Mouse (Mus musculus) embryonic facial prominence, embryonic 11.5 days (tissue): ENCODE data around the gene Mmp9. TPM values are rescaled to one million over a fixed set of nuclear protein-coding genes. Genes with fewer than 3 reads are reported as not detected.

Experiments
- ATAC-seq: fragments of 200-750 bp; cut with Nextera tagmentation; replicated peaks from 2 replicates; pipeline ENCODE4 v1.8.0; 2017; ENCODE audit warnings: low read depth; ENCODE audit not compliant: insufficient number of reproducible peaks, low FRiP score, low TSS enrichment
- DNase-seq: peaks from one replicate; pipeline ENCODE4 v3.0.0-alpha.2; 2015; ENCODE audit warnings: low spot score
- H3K27ac ChIP-seq: fragments of 300-500 bp; sonication (generic); replicated peaks from 2 replicates; pipeline ENCODE4 v1.5.1; 2014; ENCODE audit warnings: mild to moderate bottlenecking, low read depth, low read length, control low read depth
- H3K27me3 ChIP-seq: fragments of 300-500 bp; sonication (generic); 2 replicates; pipeline ENCODE4 v1.6.1; 2014; ENCODE audit warnings: mild to moderate bottlenecking, low read length, moderate library complexity, mixed read lengths; ENCODE audit not compliant: control insufficient read depth, insufficient read depth
- H3K36me3 ChIP-seq: fragments of 300-500 bp; sonication (generic); replicated peaks from 2 replicates; pipeline ENCODE4 v1.6.1; 2014; ENCODE audit warnings: low read depth, mild to moderate bottlenecking, low read length, moderate library complexity, mixed read lengths; ENCODE audit not compliant: control insufficient read depth, insufficient read depth
- H3K4me1 ChIP-seq: fragments of 300-500 bp; sonication (generic); 2 replicates; pipeline ENCODE4 v1.6.1; 2014; ENCODE audit warnings: low read length, mixed read lengths; ENCODE audit not compliant: control insufficient read depth, insufficient read depth
- H3K4me2 ChIP-seq: fragments of 300-500 bp; sonication (generic); 2 replicates; pipeline ENCODE4 v1.6.1; 2014; ENCODE audit warnings: low read depth, mild to moderate bottlenecking, control low read depth, low read length, moderate library complexity
- H3K4me3 ChIP-seq: fragments of 300-500 bp; sonication (generic); 2 replicates; pipeline ENCODE4 v1.5.1; 2014; ENCODE audit warnings: low read depth, low read length, control low read depth
- H3K9ac ChIP-seq: fragments of 300-500 bp; sonication (generic); replicated peaks from 2 replicates; pipeline ENCODE4 v1.6.1; 2014; ENCODE audit warnings: mild to moderate bottlenecking, control low read depth, low read length
- H3K9me3 ChIP-seq: fragments of 300-500 bp; sonication (generic); replicated peaks from 2 replicates; pipeline ENCODE4 v1.6.1; 2016; ENCODE audit warnings: mild to moderate bottlenecking, low read length, inconsistent platforms, mixed read lengths; ENCODE audit not compliant: control insufficient read depth
- WGBS: fragments of 180-500 bp; shearing (Covaris S2); extraction: QIAGEN DNeasy Blood & Tissue Kit; methylation state at CpG from one replicate; pipeline ENCODE4 v1.1.7; 2014; 5-methylcytosine and 5-hydroxymethylcytosine counted together
- polyA plus RNA-seq: library from polyadenylated mRNA; unstranded; fragments of >200 nt; fragmentation: Nextera tagmentation; extraction: Ambion mirVana; gene quantifications from 2 replicates; pipeline ENCODE4 v1.2.1, GENCODE M21; 2014

Gene Mmp9
- polyA plus RNA-seq, 1 experiment from 2014 or later: 1.6 TPM

- no peaks in the 10 kb centered on the region for H3K36me3 ChIP-seq
- H3K27ac ChIP-seq: no peak overlapping the region
- DNase-seq (no peak), ATAC-seq (no peak)
- whole genome bisulfite sequencing: 70% methylated on average over 5 of the region's 5 CpGs
- H3K9ac ChIP-seq: no peak overlapping the region
- H3K27me3 ChIP-seq: no peaks in the 10 kb centered on the region
- no peak overlapping the region for H3K4me2 ChIP-seq
- H3K9me3 ChIP-seq: no peaks in the 10 kb centered on the region
- H3K4me3 ChIP-seq: no peak overlapping the region
- no peaks in the 10 kb centered on the region for H3K4me1 ChIP-seq
These were observed 23.8 kb upstream of the Mmp9 start for GRCm38 (mm10) chr2:164916820-164917219.

GRCm38 (mm10) chr2:164917371-164917770 is 23.2 kb upstream of the Mmp9 start:
- WGBS: 67% methylated on average over 10 of the region's 10 CpGs
- Histone ChIP-seq H3K27ac (no peak overlapping the region), H3K9ac (no peak overlapping the region), H3K9me3 (no peaks in the 10 kb centered on the region), H3K4me1 (no peaks in the 10 kb centered on the region), H3K27me3 (no peaks in the 10 kb centered on the region), H3K36me3 (no peaks in the 10 kb centered on the region), H3K4me2 (no peak overlapping the region), H3K4me3 (no peak overlapping the region)
- DNase-seq (no peak), ATAC-seq (no peak)

- Histone ChIP-seq H3K27me3 (no peaks in the 10 kb centered on the region), H3K27ac (no peak overlapping the region), H3K9me3 (no peaks in the 10 kb centered on the region), H3K9ac (no peak overlapping the region), H3K36me3 (no peaks in the 10 kb centered on the region), H3K4me2 (no peak overlapping the region), H3K4me1 (no peaks in the 10 kb centered on the region), H3K4me3 (no peak overlapping the region)
- no peak for ATAC-seq
- WGBS: 53% methylated on average over 4 of the region's 5 CpGs
- peak; percentile 60 for DNase-seq
These were observed 22.3 kb upstream of the Mmp9 start for GRCm38 (mm10) chr2:164918325-164918724.

- Histone ChIP-seq H3K4me3 (no peak overlapping the region), H3K4me2 (no peak overlapping the region), H3K9me3 (no peaks in the 10 kb centered on the region), H3K4me1 (no peaks in the 10 kb centered on the region), H3K27ac (no peak overlapping the region), H3K27me3 (no peaks in the 10 kb centered on the region), H3K36me3 (no peaks in the 10 kb centered on the region), H3K9ac (no peak overlapping the region)
- DNase-seq (no peak), ATAC-seq (no peak)
- 63% methylated on average over 6 of the region's 7 CpGs for WGBS
These were observed 18.6 kb upstream of the Mmp9 start for GRCm38 (mm10) chr2:164921984-164922383.

GRCm38 (mm10) chr2:164923291-164923690 is 17.3 kb upstream of the Mmp9 start:
- ATAC-seq (no peak), DNase-seq (no peak)
- H3K9me3 ChIP-seq: no peaks in the 10 kb centered on the region
- no peak overlapping the region for H3K4me3 ChIP-seq
- no peaks in the 10 kb centered on the region for H3K4me1 ChIP-seq
- H3K27ac ChIP-seq: no peak overlapping the region
- H3K4me2 ChIP-seq: no peak overlapping the region
- no peaks in the 10 kb centered on the region for H3K27me3 ChIP-seq
- H3K36me3 ChIP-seq: no peaks in the 10 kb centered on the region
- WGBS: 61% methylated on average over 4 of the region's 4 CpGs
- no peak overlapping the region for H3K9ac ChIP-seq

- WGBS: 35% methylated on average over 11 of the region's 11 CpGs
These were observed 16.3 kb upstream of the Mmp9 start for GRCm38 (mm10) chr2:164924100-164924857.

GRCm38 (mm10) chr2:164930706-164931581 is 9.6 kb upstream of the Mmp9 start:
- Histone ChIP-seq H3K4me2 (no peak overlapping the region), H3K27ac (no peak overlapping the region)
- 51% methylated on average over 11 of the region's 11 CpGs for WGBS

More at GRCm38 (mm10) chr2:164924100-164924857, 16.3 kb upstream of the Mmp9 start:
- Histone ChIP-seq H3K27me3 (no peaks in the 10 kb centered on the region), H3K4me1 (no peaks in the 10 kb centered on the region), H3K9ac (no peak overlapping the region), H3K36me3 (no peaks in the 10 kb centered on the region), H3K4me2 (no peak overlapping the region), H3K4me3 (no peak overlapping the region), H3K27ac (no peak overlapping the region), H3K9me3 (no peaks in the 10 kb centered on the region)
- DNase-seq: peak; percentile 76
- peak; percentile 45; the same call in 1 of the 2 replicates for ATAC-seq

GRCm38 (mm10) chr2:164933534-164933933 is 7.0 kb upstream of the Mmp9 start:
- Histone ChIP-seq H3K4me3 (no peak overlapping the region), H3K27me3 (peaks cover 6% of the 10 kb centered on the region), H3K9ac (no peak overlapping the region), H3K27ac (no peak overlapping the region), H3K9me3 (no peaks in the 10 kb centered on the region), H3K4me2 (no peak overlapping the region), H3K4me1 (peaks cover 3% of the 10 kb centered on the region), H3K36me3 (no peaks in the 10 kb centered on the region)
- ATAC-seq (no peak), DNase-seq (no peak)
- WGBS: 47% methylated on average over 10 of the region's 10 CpGs

More at GRCm38 (mm10) chr2:164930706-164931581, 9.6 kb upstream of the Mmp9 start:
- Histone ChIP-seq H3K27me3 (no peaks in the 10 kb centered on the region; the same call in none of the 2 replicates), H3K9ac (no peak overlapping the region; the same call in 1 of the 2 replicates), H3K36me3 (no peaks in the 10 kb centered on the region), H3K9me3 (no peaks in the 10 kb centered on the region), H3K4me3 (no peak overlapping the region), H3K4me1 (no peaks in the 10 kb centered on the region)
- ATAC-seq: no peak
- peak; percentile 27 for DNase-seq
